Mouse (Mus musculus) cortical plate, adult 2 months (tissue): Measurements from ENCODE around the gene Tmem119.

ENCODE experiments used
- CTCF ChIP-seq: fragments of 200-500 bp; IDR thresholded peaks from 2 replicates; pipeline ENCODE4 v1.5.1; 2011; ENCODE audit warnings: mild to moderate bottlenecking, control low read depth, low read length; ENCODE audit not compliant: insufficient read depth; ENCODE audit errors: extremely low read depth
- POLR2A ChIP-seq: fragments of 200-500 bp; IDR thresholded peaks from 2 replicates; pipeline ENCODE4 v1.6.1; 2011; ENCODE audit warnings: mild to moderate bottlenecking, low read length, control low read depth; ENCODE audit not compliant: insufficient read depth; ENCODE audit errors: extremely low read depth

- TF ChIP-seq POLR2A (no peak), CTCF (no peak)
Observed at GRCm38 (mm10) chr5:113833316-113833947, 33.1 kb upstream of the Tmem119 start.
